Mouse (Mus musculus) CD4-positive, CD25-positive, alpha-beta regulatory T cell, adult 4 months (primary cell): ENCODE results near the gene 4931406P16Rik. TPM values are rescaled to one million over a fixed set of nuclear protein-coding genes. Genes with fewer than 3 reads are reported as not detected.
A peak's percentile ranks its signal among the peaks of the same experiment; 100 is the strongest.

Experiments
- ATAC-seq: one replicate; pipeline ENCODE4 v1.8.0; 2017
- polyA plus RNA-seq, 2 experiments: library from polyadenylated mRNA; unstranded; fragments of 100-300 nt; shearing (Covaris generic); gene quantifications; one replicate each; pipeline ENCODE4 v1.2.1; 2017

Gene 4931406P16Rik
- polyA plus RNA-seq: 10 to 100 TPM; 22.7 to 30.8 TPM

- ATAC-seq: peak; percentile 80
These were observed at the start of gene 4931406P16Rik for GRCm38 (mm10) chr7:34313443-34313875. Gene 4931406P16Rik, minus strand, starts transcription at chr7:34313551.

- no peak for ATAC-seq
These were observed 42.3 kb upstream of the 4931406P16Rik start for GRCm38 (mm10) chr7:34355629-34356028.

GRCm38 (mm10) chr7:34351997-34352396 lies 38.6 kb upstream of the 4931406P16Rik start:
- ATAC-seq: no peak

- ATAC-seq: no peak
These were observed 36.8 kb upstream of the 4931406P16Rik start for GRCm38 (mm10) chr7:34350166-34350565.

- no peak for ATAC-seq
These were observed 34.7 kb upstream of the 4931406P16Rik start for GRCm38 (mm10) chr7:34348011-34348410.

GRCm38 (mm10) chr7:34347041-34347440 lies 33.7 kb upstream of the 4931406P16Rik start:
- ATAC-seq: no peak

- no peak for ATAC-seq
These were observed 33.2 kb upstream of the 4931406P16Rik start for GRCm38 (mm10) chr7:34346505-34346904.

- no peak for ATAC-seq
These were observed 28.9 kb upstream of the 4931406P16Rik start for GRCm38 (mm10) chr7:34342040-34342793.

- ATAC-seq: no peak
These were observed 27.5 kb upstream of the 4931406P16Rik start for GRCm38 (mm10) chr7:34340841-34341240.

- ATAC-seq: no peak
These were observed 25.8 kb upstream of the 4931406P16Rik start for GRCm38 (mm10) chr7:34339164-34339489.

GRCm38 (mm10) chr7:34338445-34339163 lies 25.3 kb upstream of the 4931406P16Rik start:
- no peak for ATAC-seq

GRCm38 (mm10) chr7:34337268-34337667 lies 23.9 kb upstream of the 4931406P16Rik start:
- no peak for ATAC-seq

GRCm38 (mm10) chr7:34336545-34336944 lies 23.2 kb upstream of the 4931406P16Rik start:
- peak; percentile 21 for ATAC-seq

- ATAC-seq: no peak
These were observed 14.1 kb upstream of the 4931406P16Rik start for GRCm38 (mm10) chr7:34327493-34327892.

GRCm38 (mm10) chr7:34324857-34325256 lies 11.5 kb upstream of the 4931406P16Rik start:
- ATAC-seq: no peak

- ATAC-seq: no peak
These were observed 10.7 kb upstream of the 4931406P16Rik start for GRCm38 (mm10) chr7:34324005-34324404.

GRCm38 (mm10) chr7:34323351-34323750 lies 10.0 kb upstream of the 4931406P16Rik start:
- ATAC-seq: no peak

- no peak for ATAC-seq
These were observed 8.6 kb upstream of the 4931406P16Rik start for GRCm38 (mm10) chr7:34321958-34322357.

GRCm38 (mm10) chr7:34321119-34321518 lies 7.8 kb upstream of the 4931406P16Rik start:
- no peak for ATAC-seq

- no peak for ATAC-seq
These were observed 6.6 kb upstream of the 4931406P16Rik start for GRCm38 (mm10) chr7:34319957-34320356.

- no peak for ATAC-seq
These were observed 5.8 kb upstream of the 4931406P16Rik start for GRCm38 (mm10) chr7:34319123-34319522.

GRCm38 (mm10) chr7:34317901-34318476 lies 4.6 kb upstream of the 4931406P16Rik start:
- no peak for ATAC-seq

GRCm38 (mm10) chr7:34312786-34313442 lies 437 bp downstream of the 4931406P16Rik start:
- peak; percentile 64 for ATAC-seq
